Mouse (Mus musculus): ENCODE data around the gene Pvr. TPM values are rescaled to one million over a fixed set of nuclear protein-coding genes. Genes with fewer than 3 reads are reported as not detected.

The Pvr gene
- polyA plus RNA-seq, 1 experiment = 0.02 TPM

DNA sequence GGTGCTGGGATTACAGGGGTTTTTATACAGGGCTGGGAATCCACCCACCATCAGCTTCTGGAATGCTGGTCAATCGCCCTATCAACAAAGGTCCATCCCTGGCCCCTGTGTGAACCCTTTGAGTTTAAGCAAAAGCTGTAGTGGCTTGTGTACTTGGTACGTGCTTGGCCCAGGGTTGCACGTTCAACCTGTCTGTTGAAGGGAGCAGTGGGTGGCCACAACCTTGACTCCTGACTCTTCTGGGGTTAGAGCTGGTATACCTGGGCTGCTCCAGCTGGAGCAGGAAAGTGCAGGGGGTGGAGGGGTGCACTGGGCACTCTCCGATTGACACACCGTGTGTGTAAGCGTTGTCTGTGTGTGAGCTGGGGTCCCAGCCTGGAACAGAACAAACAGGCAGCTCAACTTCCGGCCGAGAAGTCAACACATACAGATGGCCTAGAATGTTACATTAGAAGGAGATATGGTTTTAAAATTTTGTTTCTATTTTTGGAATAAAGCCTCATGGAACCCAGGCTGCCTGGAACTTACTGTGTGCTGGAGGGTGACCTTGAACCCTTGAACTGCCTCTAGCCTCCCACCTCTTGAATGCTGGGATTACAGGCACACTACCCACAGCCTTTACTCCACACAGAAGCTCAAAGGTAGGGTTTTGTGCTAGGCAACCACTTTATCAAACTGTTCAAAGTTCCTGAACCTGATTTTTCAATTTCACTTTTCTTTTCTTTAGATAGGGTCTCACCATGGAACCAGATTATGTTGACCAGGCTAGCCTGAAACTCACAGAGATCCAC lies 55.5 kb downstream of the Pvr start:
- H3K4me1 ChIP-seq (ENCODE audit: control insufficient read depth) = no peaks in the 10 kb centered on the region
- H3K9me3 ChIP-seq (ENCODE audit: control insufficient read depth, low read length) = no peaks in the 10 kb centered on the region
- no peaks in the 10 kb centered on the region for H3K36me3 ChIP-seq (ENCODE audit: control insufficient read depth)
- H3K27me3 ChIP-seq (ENCODE audit: control insufficient read depth) = no peaks in the 10 kb centered on the region
- TF ChIP-seq TAL1 (IDR thresholded peaks at IDR 0.05; ENCODE audit: low read length) (no peak), GATA1 (IDR thresholded peaks at IDR 0.05; ENCODE audit: low read length) (no peak)
- H3K4me3 ChIP-seq (replicated peaks) = no peak overlapping the region

- no peak for TF ChIP-seq GATA1 (IDR thresholded peaks at IDR 0.05; ENCODE audit: low read length)
- no peak for TF ChIP-seq TAL1 (IDR thresholded peaks at IDR 0.05; ENCODE audit: low read length)
- Histone ChIP-seq H3K4me3 (replicated peaks) (no peak overlapping the region), H3K27me3 (ENCODE audit: control insufficient read depth) (no peaks in the 10 kb centered on the region), H3K9me3 (ENCODE audit: control insufficient read depth, low read length) (no peaks in the 10 kb centered on the region), H3K4me1 (ENCODE audit: control insufficient read depth) (no peaks in the 10 kb centered on the region), H3K36me3 (ENCODE audit: control insufficient read depth) (no peaks in the 10 kb centered on the region)
Observed at GRCm38 (mm10) chr7:19864241-19864640, 56.7 kb downstream of the Pvr start.

- Histone ChIP-seq H3K9me3 (ENCODE audit: control insufficient read depth, low read length) (no peaks in the 10 kb centered on the region), H3K36me3 (ENCODE audit: control insufficient read depth) (no peaks in the 10 kb centered on the region), H3K4me1 (ENCODE audit: control insufficient read depth) (no peaks in the 10 kb centered on the region), H3K27me3 (ENCODE audit: control insufficient read depth) (no peaks in the 10 kb centered on the region), H3K4me3 (replicated peaks) (no peak within 1 kb of the TSS)
- TF ChIP-seq TAL1 (IDR thresholded peaks at IDR 0.05; ENCODE audit: low read length) = no peak
- no peak for TF ChIP-seq GATA1 (IDR thresholded peaks at IDR 0.05; ENCODE audit: low read length)
Observed at GRCm38 (mm10) chr7:19861199-19861598, 59.8 kb downstream of the Pvr start, which contains the start of gene Ceacam16. Gene Ceacam16 (minus strand): TSS chr7:19861299.

DNA sequence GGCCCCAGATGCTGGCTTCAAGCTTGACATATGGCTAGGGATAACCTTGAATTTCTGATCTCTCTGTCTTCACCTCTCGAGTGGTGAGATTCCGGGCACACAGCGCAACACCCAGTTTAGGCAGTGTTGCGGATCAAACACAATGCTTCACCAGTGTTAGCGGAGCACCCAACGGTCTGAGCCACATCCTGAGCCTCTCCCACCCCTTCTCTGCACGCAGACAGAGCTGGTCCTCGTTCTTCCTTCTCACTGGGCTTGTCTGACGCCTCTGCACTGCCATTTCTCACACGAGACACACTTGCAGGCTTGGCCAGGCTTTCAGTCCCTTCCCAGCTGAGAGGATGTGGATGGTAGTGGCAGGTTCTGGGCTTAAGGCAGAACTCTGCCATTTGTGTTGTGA lies 61.2 kb downstream of the Pvr start:
- no peak for TF ChIP-seq TAL1 (IDR thresholded peaks at IDR 0.05; ENCODE audit: low read length)
- no peak for TF ChIP-seq GATA1 (IDR thresholded peaks at IDR 0.05; ENCODE audit: low read length)
- Histone ChIP-seq H3K9me3 (ENCODE audit: control insufficient read depth, low read length) (no peaks in the 10 kb centered on the region), H3K4me1 (ENCODE audit: control insufficient read depth) (no peaks in the 10 kb centered on the region), H3K4me3 (replicated peaks) (no peak overlapping the region), H3K36me3 (ENCODE audit: control insufficient read depth) (no peaks in the 10 kb centered on the region), H3K27me3 (ENCODE audit: control insufficient read depth) (no peaks in the 10 kb centered on the region)

DNA sequence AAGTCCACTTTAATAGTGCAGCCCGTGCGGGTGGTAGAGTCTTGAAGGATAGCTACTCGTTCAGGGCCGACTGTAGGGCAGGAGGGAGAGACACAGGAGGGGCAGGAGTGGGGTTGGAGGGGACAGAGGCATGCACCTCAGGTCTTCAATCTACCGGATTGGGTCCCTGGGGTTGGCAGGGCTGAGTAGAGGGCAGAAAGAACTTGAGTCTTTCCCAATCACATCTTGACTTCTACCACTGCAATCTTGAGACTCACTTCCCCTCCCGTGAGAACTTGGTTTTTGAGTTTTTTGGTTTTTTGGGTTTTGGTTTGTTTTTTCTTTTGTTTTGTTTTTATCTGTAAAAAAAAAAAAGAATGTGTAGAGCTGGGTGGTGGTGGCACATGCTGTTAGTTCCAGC lies 64.7 kb downstream of the Pvr start:
- Histone ChIP-seq H3K4me3 (replicated peaks) (no peak overlapping the region), H3K4me1 (ENCODE audit: control insufficient read depth) (0 out of 2 replicates have a peak, but pooled peaks cover 3% of the 10 kb centered on the region), H3K9me3 (ENCODE audit: control insufficient read depth, low read length) (no peaks in the 10 kb centered on the region), H3K36me3 (ENCODE audit: control insufficient read depth) (no peaks in the 10 kb centered on the region), H3K27me3 (ENCODE audit: control insufficient read depth) (peaks cover 11% of the 10 kb centered on the region)
- no peak for TF ChIP-seq GATA1 (IDR thresholded peaks at IDR 0.05; ENCODE audit: low read length)
- TF ChIP-seq TAL1 (IDR thresholded peaks at IDR 0.05; ENCODE audit: low read length) = no peak

DNA sequence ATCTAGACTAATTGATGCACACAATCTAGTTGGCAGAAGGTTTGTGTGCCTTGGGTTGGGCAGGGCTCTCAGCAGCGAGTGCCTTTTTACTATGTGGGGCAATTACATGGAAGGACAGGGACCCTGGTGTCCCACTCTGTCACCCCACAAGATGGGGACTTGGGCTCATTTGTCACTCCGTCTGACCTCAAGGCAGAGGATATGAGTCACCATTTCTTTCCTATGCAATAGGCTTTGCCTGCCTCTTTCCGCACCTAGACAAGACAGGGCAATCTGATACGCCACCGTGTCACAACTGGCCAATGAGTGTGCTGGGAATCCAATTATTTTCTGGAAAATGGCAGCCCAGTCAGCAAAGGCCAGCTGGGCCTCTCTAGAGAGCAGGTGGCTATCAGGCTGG lies 65.3 kb downstream of the Pvr start:
- Histone ChIP-seq H3K27me3 (ENCODE audit: control insufficient read depth) (peaks cover 11% of the 10 kb centered on the region), H3K4me1 (ENCODE audit: control insufficient read depth) (0 out of 2 replicates have a peak, but pooled peaks cover 3% of the 10 kb centered on the region), H3K9me3 (ENCODE audit: control insufficient read depth, low read length) (no peaks in the 10 kb centered on the region), H3K36me3 (ENCODE audit: control insufficient read depth) (no peaks in the 10 kb centered on the region), H3K4me3 (replicated peaks) (no peak overlapping the region)
- TF ChIP-seq GATA1 (IDR thresholded peaks at IDR 0.05; ENCODE audit: low read length) (no peak), TAL1 (IDR thresholded peaks at IDR 0.05; ENCODE audit: low read length) (no peak)

Other genes starting within 250 kb of the Pvr start
- gene Apoc2, start 243.2 kb downstream of the Pvr start, polyA plus RNA-seq (2012) = 0.32 and 0.99 TPM in 2 replicates
- gene Gm44805, start 239.7 kb downstream of the Pvr start, polyA plus RNA-seq (2012) = not detected in 2 replicates
- 0.10 and 0.20 TPM in 2 replicates for gene Apoc4, start 239.7 kb downstream of the Pvr start, polyA plus RNA-seq (2012)
- gene Apoc1, start 228.5 kb downstream of the Pvr start, polyA plus RNA-seq (2012) = 0.94 and 1.3 TPM in 2 replicates
- gene Apoe, start 222.0 kb downstream of the Pvr start, polyA plus RNA-seq (2012) = 12.1 and 14.3 TPM in 2 replicates
- 12.7 and 13.1 TPM in 2 replicates for gene Tomm40, start 205.7 kb downstream of the Pvr start, polyA plus RNA-seq (2012)
- 0.13 and 0.15 TPM in 2 replicates for gene Nectin2, start 170.7 kb downstream of the Pvr start, polyA plus RNA-seq (2012)
- gene Bcam, start 150.1 kb downstream of the Pvr start, polyA plus RNA-seq (2012) = 0.02 TPM in 1 of 2 replicates, not detected in the other
- not detected in 2 replicates for gene Cblc, start 124.4 kb downstream of the Pvr start, polyA plus RNA-seq (2012)
- 0.15 and 0.18 TPM in 2 replicates for gene Bcl3, start 98.4 kb downstream of the Pvr start, polyA plus RNA-seq (2012)
- not detected in 2 replicates for gene Gm19345, start 69.2 kb downstream of the Pvr start, polyA plus RNA-seq (2012)
- gene Ceacam16, start 59.9 kb downstream of the Pvr start, polyA plus RNA-seq (2012) = not detected in 2 replicates
- not detected in 2 replicates for gene Ceacam19, start 33.2 kb downstream of the Pvr start, polyA plus RNA-seq (2012)
- not detected in 2 replicates for gene Igsf23, start 29.6 kb upstream of the Pvr start, polyA plus RNA-seq (2012)
- gene Ceacam20, start 44.3 kb upstream of the Pvr start, polyA plus RNA-seq (2012) = not detected in 2 replicates
- not detected in 2 replicates for gene Nlrp9b, start 70.3 kb upstream of the Pvr start, polyA plus RNA-seq (2012)
- 0.01 TPM in 1 of 2 replicates, not detected in the other for gene Vmn1r91, start 178.5 kb upstream of the Pvr start, polyA plus RNA-seq (2012)
- not detected in 2 replicates for gene Gm16442, start 201.4 kb upstream of the Pvr start, polyA plus RNA-seq (2012)
- not detected in 2 replicates for gene Vmn1r93, start 217.9 kb upstream of the Pvr start, polyA plus RNA-seq (2012)
- gene Vmn1r94, start 247.2 kb upstream of the Pvr start, polyA plus RNA-seq (2012) = not detected in 2 replicates

All from erythroblast, embryonic 14.5 days (primary cell).